Mouse (Mus musculus) hematopoietic stem cell, adult 5-6 weeks (primary cell): ENCODE measurements around the gene Faim2. TPM values are rescaled to one million over a fixed set of nuclear protein-coding genes. Genes with fewer than 3 reads are reported as not detected.

Source experiments
- ATAC-seq, 2 experiments: fragments of 125-278 bp in 1 of 2; replicated peaks in 1 of 2; 2 replicates each; pipeline ENCODE4 v1.8.0; 2016 to 2017; ENCODE audit warnings: inconsistent platforms in 2 of 2, mild to moderate bottlenecking in 2 of 2, moderate number of reproducible peaks in 2 of 2, low read depth in 1 of 2, moderate TSS enrichment in 1 of 2; ENCODE audit not compliant: low FRiP score in 2 of 2, poor library complexity in 2 of 2, severe bottlenecking in 2 of 2, insufficient read depth in 1 of 2, low TSS enrichment in 1 of 2
- total RNA-seq: library from RNA; stranded (forward); fragments of 172-1452, 232-1000 nt; gene quantifications from 2 replicates; pipeline ENCODE4 v1.2.3, GENCODE M21; 2017

The Faim2 gene
- total RNA-seq, 1 experiment from 2014 or later: not detected

DNA sequence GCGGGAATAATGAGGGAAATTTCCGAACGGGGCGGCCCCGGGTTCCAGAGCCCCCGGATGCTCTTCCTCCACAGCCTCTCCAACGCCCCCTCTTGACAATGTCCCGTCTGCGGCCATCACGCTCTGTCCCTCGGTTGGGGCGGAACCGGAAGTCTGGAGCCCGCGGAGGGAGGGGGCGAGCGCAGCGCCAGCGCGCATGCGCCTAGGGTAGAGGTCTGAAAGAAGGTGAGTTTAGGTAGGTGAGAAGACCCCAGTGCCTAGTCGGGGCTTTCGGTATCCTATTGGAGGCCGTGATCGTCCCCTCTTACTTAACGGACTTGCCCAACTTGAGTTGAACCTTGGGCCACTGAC, 53.4 kb downstream of the Faim2 start, which contains the start of gene Bcdin3d:
Gene Bcdin3d, minus strand, starts transcription at position 155 of the 351 bp plus-strand sequence.
- peak; percentile 78 to 81 for ATAC-seq

DNA sequence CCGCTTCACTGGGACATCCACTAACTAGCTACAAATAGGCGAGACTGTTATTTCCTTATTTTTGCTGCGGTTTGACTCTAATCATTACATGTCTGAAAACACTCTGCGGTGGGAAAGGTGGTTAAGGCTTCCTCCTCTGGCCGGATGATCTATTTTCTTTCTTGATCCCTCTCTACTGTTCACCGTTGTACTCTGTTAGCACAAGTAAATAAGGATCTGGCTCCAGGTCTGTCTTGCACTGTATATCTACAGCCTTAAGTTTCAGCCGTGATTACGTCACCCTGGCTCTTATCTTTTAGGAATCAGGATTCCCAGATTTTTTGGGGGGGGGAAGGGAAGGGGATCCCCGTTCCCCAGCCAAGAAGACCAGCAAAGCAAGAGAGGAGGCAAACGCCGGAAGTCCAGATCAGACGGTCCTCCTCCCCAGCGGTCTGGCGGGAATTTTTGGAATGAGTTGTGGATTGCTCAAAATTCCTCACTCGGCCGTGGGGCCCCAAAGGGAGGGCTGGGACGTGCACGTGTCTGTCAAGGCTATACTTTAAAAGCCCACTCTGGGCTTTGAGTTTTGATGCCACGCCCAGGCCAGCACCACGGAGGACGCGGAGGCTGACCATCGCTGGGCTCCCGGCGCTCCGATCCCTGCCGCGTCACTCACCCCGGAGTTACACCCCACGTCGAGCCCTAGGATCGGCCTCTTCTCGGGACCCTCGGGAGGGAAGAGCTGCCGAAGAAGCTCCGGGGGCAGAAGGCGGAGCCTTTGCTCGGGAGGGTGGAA, 54.0 kb downstream of the Faim2 start:
- ATAC-seq: peak; percentile 47 to 49; a peak in 3 of 4 replicates

DNA sequence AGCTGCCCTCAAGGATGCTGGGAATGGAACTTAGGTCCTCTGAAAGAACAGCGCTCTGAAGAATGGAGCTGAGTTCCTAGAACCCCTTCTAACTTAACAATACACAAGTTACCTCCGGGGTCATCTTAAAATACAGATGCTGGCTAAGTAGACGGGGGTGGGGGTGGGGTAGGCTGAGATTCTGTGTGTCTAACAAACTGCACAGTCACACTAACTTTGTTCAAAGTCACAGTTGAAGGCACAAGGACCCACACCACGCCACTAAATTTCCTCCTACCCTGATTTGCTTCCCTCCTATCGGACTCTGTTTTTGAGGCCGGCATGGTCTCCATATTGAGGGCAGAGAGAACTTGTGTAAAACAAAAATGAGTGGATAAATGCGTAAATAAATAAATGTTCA, 55.0 kb downstream of the Faim2 start:
- no peak for ATAC-seq

DNA sequence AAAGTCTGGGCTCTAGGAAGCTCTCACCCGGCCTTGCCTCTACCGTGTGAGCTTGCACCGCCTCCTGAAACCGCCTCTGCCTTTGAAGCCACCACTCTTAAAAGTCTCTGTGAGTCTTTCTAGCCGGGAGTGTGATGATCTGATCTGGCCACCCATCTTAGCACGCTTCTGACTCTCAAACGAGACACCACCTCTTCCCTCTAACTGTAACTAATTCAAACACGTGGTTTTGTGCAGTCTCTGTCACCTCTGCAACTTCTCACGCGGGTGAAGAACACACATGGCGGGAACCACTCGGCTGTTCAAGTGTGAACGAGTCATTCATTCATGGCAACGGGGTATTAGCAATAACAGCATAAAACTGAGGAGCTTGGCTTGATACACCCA, 56.3 kb downstream of the Faim2 start:
- no peak for ATAC-seq

DNA sequence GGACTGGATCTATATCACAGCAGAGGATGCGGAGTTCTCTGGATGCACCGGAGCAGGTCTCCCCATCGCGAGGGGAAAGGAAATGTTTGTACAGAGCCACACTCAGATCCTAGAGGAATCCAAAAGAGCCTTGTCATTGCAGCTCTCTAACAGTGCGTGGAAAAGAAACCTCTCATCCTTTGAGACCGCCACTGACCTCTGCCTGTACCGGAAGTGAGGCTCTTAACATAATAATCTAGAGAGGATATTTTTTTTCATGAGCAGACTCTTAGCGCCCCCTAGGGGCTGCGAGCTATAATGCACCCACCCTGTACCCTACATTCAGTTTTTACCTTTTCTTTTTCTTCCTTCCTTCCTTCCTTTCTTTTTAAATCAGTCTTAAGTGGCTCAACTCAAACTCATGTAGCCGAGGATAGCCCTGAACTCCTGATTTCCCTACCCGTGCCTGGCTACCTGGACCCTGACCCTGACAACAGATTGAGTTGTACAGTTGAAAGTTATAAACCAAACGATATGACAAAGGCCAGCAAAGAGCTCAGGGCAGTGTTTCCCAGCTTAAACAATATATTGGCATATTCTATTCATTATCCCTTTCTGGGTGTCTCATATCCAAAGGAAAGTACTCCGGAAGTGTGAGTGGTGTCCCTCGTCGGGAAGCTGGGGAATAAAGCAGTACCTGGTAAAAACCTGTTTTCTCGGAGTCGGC, 56.8 kb downstream of the Faim2 start:
- no peak for ATAC-seq

DNA sequence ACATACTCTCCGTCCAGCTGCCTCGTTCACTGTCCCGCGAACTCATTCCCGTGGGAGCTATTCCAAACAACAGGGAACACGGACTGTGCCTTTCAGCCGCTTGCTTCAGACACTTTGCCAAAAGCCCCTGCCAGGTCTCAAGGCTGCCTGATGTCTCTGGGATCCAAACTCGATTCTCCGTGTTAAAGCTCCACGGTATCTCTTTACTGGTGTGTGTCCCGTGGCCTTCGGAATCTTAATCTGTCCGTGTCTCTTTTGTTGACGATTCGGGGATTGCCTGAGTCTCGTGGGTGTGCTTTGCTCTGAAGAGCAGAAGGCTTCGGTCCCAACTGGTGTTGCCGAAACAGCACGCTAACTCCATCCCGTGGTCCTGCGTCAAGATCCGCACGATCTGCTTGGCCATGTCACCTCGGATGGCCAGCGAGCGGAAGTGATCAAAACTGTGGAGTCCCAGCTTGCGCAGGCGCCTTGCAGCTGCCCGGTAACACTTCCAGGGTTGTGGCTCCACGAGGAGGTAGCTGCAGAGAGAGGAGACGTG, 57.7 kb downstream of the Faim2 start:
- ATAC-seq: no peak

DNA sequence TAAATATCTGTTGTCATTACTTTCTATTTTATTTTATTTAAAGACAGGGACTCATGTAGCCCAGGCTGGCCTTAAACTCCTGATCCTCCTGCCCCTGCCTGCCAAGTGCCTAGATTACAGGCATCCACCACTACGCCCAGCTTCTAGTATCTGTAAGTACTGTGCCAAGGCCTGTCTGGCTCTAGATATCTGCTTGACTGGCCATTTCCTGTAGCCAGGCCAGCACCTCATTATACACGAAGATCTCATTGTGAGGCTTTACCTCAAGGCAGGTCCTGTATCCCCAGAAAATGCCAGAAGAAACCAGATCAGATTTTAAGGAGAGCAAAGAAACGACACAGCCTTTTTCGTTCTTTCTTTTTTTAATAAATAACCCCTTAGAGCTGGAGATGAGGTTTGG, 58.2 kb downstream of the Faim2 start:
- no peak for ATAC-seq

DNA sequence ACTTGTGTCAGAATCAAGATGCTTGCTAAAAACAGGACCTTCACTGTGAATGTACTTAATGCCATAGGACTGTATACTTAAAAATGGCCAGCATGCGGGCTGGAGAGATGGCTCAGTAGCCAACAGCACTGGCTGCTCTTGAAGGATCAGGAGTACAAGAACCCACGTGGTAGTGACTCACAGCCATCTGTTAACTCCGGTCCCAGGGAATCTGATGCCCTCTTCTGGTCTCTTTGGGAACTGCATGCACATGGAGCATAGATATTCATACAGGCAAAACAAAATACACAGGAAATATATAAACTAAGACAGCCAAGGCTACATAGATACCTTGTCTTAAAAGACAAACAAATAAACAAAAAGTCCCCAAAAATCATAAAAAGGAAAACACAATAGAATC, 58.9 kb downstream of the Faim2 start:
- ATAC-seq: peak in 1 of 2 experiments; percentile 54; a peak in 1 of 4 replicates

DNA sequence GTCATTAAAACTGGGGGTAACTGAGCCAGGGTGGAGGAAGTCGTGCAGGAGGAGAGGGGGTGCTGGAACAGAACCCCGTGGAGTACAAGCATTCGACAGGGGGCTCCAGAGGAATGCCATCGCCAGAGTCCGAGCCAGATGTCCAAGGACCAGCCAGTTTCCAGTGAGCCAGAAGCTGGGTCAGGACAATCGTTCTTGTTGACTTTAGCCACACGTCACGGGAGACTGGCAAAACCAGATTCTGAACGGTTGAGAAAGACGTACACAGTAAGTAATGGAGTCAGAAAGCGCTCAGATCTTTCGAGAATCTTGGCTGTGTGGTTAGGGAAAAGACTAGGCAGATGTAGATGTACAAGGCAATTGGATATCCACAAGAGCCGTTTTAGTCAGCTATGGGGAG, 64.8 kb downstream of the Faim2 start:
- ATAC-seq: no peak

DNA sequence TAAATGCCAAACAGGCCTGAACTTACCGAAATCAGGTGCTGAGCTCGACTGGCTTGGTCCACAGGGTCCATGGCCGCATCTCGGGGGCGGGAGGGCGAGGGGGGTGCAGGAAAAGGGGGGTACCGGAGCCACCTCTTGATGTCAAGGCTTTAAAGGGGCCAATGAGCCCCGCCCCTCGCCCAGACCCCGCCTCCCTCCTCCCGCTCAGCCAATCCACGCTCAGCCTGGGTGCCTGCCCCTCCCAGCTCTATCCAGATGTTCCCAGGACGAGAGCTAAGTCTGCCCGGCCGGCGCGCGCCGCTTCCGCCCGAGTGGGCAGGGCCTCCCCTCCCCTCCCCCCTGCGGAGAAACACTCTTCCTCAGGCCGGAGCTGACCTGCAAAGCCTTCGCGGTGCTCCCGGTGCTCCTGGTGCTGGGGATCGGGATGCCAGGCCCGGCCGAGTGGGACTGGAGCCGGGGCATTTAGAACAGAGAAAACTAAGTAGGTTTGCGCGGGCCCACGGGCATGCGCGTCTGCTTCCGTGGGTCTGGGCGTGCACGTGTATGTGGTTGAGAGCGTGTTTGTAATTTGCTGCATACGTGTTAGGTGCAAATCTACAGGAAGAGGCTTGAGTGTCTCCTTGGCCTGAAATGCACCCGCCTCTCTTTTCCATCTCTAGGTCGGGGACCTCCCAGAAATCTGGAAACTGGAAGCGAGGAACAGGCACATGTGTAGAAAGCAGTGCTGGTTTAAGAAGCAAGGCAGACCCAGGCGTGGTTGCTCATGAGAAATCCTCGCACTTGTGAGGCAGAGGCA, 70.2 kb downstream of the Faim2 start, which contains the start of gene Nckap5l:
Gene Nckap5l, minus strand, starts transcription at position 143 of the 796 bp plus-strand sequence.
- ATAC-seq: peak; percentile 86 to 93

DNA sequence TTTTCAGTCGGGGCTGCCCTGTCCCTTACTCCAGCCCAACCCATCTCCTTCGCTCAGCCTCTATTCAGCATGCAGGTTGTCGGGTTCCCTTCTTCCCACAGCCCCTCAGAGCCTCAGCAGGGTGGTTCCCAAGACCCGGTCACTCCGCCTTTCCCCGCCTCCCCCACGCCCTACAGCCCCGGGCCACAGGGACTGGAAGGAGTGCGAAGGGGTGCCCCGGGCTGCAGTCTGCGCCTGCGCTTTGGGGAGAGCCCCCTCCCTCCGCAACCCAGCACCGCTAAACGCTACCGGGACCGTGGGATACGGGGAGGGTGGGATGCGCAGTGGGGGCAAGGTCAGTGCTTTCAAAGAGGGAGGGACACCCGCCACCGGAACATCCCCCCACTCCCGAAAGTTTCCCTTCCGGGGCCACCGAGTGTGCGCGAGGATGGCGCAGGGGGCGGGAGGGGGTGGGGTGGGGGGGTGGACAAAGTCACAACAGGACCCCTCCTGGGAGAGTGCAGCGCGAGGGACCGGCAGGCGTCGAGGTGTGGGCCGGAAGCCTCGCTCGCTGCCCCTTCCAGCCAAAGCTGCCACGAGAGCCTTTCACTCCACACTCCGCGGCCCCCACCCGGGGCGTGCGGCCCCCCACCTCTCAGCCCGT, 70.9 kb downstream of the Faim2 start:
- peak in 1 of 2 experiments; percentile 16; a peak in 1 of 4 replicates for ATAC-seq

DNA sequence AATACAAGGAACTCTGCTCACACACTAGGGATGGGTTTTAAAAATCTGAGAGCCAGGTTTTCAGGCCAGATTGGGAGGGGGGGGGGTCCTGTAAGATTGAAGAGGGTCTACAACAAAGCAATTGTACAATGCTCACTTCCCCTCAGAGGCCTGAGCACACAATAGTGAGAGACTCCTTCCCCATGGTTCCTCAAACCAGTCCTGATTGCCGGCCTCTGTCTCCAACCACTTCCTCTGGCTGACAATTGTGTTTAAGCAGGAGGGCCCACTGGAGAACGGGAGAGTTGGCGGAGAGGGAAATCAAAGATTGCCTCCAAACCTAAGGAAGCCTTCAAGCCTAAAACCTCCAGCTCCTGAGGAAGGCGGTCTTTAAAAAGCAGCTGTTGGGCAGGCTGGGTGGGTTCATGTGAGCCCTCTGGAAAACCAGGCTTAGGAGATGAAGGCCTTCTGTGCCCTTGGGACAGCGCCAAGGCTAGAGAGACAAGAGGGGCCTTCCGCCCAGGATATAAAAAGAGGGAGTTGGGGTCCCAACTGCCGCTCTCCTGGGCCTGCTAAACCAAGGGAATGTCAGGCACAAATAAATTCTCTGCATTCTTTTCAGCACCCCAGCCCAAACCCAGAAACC, 71.5 kb downstream of the Faim2 start:
- ATAC-seq: 0 out of 4 replicates have a peak, but pooled peaks of 1 of the 2 experiments have one; percentile 26

DNA sequence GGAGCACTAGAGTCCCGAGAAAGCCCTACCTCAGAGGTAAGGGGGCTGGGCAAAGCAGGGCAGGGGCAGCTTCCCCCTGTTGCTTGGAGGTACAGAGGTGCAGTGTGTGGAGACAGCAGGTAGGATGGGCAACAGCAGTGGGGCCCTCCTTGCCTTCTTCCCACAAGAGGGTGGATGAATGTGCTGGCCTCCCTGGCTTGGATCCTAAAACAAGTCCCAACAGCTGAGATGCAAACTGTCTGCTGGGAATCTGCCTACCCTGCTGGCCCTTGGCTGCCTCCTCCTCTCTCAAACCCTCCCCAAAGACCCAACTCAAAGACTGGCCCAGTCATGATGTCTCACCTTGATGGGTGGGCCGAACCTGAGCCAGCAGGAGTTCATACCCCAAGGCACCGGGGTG, 72.5 kb downstream of the Faim2 start:
- no peak for ATAC-seq

DNA sequence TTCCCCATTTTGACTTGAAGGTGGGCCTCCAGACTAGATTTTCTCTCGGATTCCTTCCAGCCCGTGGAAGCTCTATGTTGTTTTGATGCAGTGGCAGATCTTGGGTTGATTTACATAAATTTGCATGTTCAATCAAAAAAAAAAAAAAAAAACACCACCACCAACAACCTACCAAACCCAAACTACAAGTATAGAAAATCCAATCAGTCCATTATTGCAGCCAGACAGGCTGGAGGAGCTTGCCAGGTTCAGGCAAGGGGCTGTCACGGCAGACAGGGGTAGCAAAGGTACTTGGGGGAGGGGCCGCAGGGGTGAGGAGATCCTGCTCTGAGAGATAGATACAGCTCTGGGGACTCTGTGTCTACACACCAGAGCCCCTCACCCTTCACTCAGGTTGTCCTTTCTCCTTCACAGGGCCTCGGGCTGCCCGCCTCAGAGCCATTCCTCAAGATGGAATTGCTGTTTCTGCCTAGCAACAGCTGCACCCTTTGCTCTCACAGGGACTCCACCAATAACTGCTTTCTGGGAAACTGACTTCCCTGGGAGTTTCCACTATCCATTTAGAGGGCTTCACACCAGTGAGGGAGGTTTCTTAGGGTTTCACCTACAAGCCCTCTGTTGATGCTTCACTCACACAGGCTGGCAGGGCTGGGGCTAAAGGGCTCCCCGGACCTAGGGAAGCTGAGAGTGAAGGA, 73.2 kb downstream of the Faim2 start:
- no peak for ATAC-seq

DNA sequence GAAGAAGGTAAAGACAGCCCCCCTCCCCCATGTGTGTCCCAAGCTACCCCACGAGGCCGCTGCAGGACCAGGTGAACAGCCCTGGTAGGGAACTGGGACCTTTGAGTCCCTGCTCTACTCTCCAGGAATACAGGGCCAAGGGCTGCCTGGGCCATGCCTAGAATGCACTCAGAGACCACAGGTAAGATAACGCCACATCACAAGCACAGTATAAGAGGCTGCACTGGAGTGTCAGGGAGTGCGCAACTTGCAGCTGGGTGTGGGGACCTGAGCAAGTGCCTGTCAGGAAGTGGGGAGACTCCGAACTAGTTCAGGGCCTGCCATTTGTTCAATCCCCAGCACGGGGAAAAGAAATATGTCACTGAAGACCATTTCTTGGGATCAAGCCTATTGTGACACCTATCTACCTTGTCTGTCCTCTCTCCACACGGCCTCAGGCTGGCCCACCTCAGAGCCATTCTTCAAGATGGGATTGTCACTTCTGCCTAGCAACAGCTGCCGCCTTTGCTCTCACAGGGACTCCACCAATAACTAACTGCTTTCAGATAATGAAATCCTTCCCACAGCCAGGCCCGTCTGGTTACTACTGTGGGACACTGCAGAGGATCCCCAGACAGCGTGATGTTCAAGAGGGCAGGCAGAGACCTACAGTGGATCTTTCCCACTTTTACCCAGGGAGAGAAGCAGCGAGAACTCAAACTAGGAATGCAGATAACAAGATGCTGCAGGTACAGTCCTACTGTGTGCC, 74.6 kb downstream of the Faim2 start:
- ATAC-seq: no peak
